Mouse (Mus musculus): ENCODE measurements around the gene Actl9. TPM values are rescaled to one million over a fixed set of nuclear protein-coding genes. Genes with fewer than 3 reads are reported as not detected.

Gene Actl9
- polyA plus RNA-seq (2015; fragmentation: Nextera tagmentation; extraction: Ambion mirVana), result not detected in 2 replicates

GRCm38 (mm10) chr17:33432019-33432946, at the start of gene Actl9:
Actl9 (plus strand) TSS chr17:33432896.
- Histone ChIP-seq H3K4me2 (no peak within 1 kb of the TSS), H3K36me3 (no peaks in the 10 kb centered on the region), H3K9ac (no peak within 1 kb of the TSS), H3K4me3 (replicated peaks) (no peak within 1 kb of the TSS), H3K27me3 (replicated peaks) (no peaks in the 10 kb centered on the region), H3K4me1 (no peaks in the 10 kb centered on the region), H3K9me3 (no peaks in the 10 kb centered on the region), H3K27ac (no peak within 1 kb of the TSS)
- ATAC-seq (ENCODE audit: insufficient read depth, low FRiP score, low read depth), result no peak
- 68% methylated on average over 3 of the region's 3 CpGs for WGBS

GRCm38 (mm10) chr17:33385705-33386104, 47.0 kb upstream of the Actl9 start:
- ATAC-seq (ENCODE audit: insufficient read depth, low FRiP score, low read depth), result no peak
- H3K9ac ChIP-seq, result no peak overlapping the region
- H3K4me3 ChIP-seq (replicated peaks), result no peak overlapping the region
- no peak overlapping the region for H3K27ac ChIP-seq
- H3K4me2 ChIP-seq, result no peak overlapping the region
- H3K9me3 ChIP-seq, result no peaks in the 10 kb centered on the region
- H3K27me3 ChIP-seq (replicated peaks), result no peaks in the 10 kb centered on the region
- no peaks in the 10 kb centered on the region for H3K4me1 ChIP-seq
- H3K36me3 ChIP-seq, result peaks cover 29% of the 10 kb centered on the region

GRCm38 (mm10) chr17:33392271-33392670, 40.4 kb upstream of the Actl9 start:
- H3K36me3 ChIP-seq, result no peaks in the 10 kb centered on the region
- H3K4me2 ChIP-seq, result no peak overlapping the region
- 90% methylated on average over 5 of the region's 5 CpGs for WGBS
- ATAC-seq (ENCODE audit: insufficient read depth, low FRiP score, low read depth), result no peak
- H3K4me1 ChIP-seq, result 0 out of 2 replicates have a peak, but pooled peaks cover 2% of the 10 kb centered on the region
- H3K27ac ChIP-seq, result no peak overlapping the region
- H3K27me3 ChIP-seq (replicated peaks), result no peaks in the 10 kb centered on the region
- no peaks in the 10 kb centered on the region for H3K9me3 ChIP-seq
- no peak overlapping the region for H3K4me3 ChIP-seq (replicated peaks)
- H3K9ac ChIP-seq, result no peak overlapping the region

- peak within 1 kb of the TSS; percentile 80 for H3K9ac ChIP-seq
- H3K9me3 ChIP-seq, result no peaks in the 10 kb centered on the region
- H3K27me3 ChIP-seq (replicated peaks), result no peaks in the 10 kb centered on the region
- 0 out of 2 replicates have a peak, but pooled peaks cover 2% of the 10 kb centered on the region for H3K4me1 ChIP-seq
- peak within 1 kb of the TSS; percentile 57 for H3K4me2 ChIP-seq
- H3K27ac ChIP-seq, result peak within 1 kb of the TSS; percentile 74
- peak; percentile 98 for ATAC-seq (ENCODE audit: insufficient read depth, low FRiP score, low read depth)
- peak within 1 kb of the TSS; percentile 91 for H3K4me3 ChIP-seq (replicated peaks)
- no peaks in the 10 kb centered on the region for H3K36me3 ChIP-seq
- under 1% methylated on average over 44 of the region's 44 CpGs for WGBS
These were observed 38.3 kb upstream of the Actl9 start, which contains the start of gene Zfp101 for GRCm38 (mm10) chr17:33394182-33395034. Zfp101 (minus strand) TSS chr17:33394641.

GRCm38 (mm10) chr17:33439148-33439547, 6.5 kb downstream of the Actl9 start:
- no peak overlapping the region for H3K4me2 ChIP-seq
- WGBS, result 60% methylated on average over 1 of the region's 1 CpGs
- no peaks in the 10 kb centered on the region for H3K4me1 ChIP-seq
- no peak for ATAC-seq (ENCODE audit: insufficient read depth, low FRiP score, low read depth)
- H3K9ac ChIP-seq, result no peak overlapping the region
- no peaks in the 10 kb centered on the region for H3K36me3 ChIP-seq
- H3K27me3 ChIP-seq (replicated peaks), result no peaks in the 10 kb centered on the region
- H3K9me3 ChIP-seq, result no peaks in the 10 kb centered on the region
- no peak overlapping the region for H3K27ac ChIP-seq
- H3K4me3 ChIP-seq (replicated peaks), result no peak overlapping the region

GRCm38 (mm10) chr17:33439922-33440321, 7.2 kb downstream of the Actl9 start:
- WGBS, result 49% methylated on average over 5 of the region's 5 CpGs
- H3K9me3 ChIP-seq, result no peaks in the 10 kb centered on the region
- H3K4me3 ChIP-seq (replicated peaks), result no peak overlapping the region
- no peak overlapping the region for H3K27ac ChIP-seq
- no peaks in the 10 kb centered on the region for H3K27me3 ChIP-seq (replicated peaks)
- no peak overlapping the region for H3K4me2 ChIP-seq
- no peaks in the 10 kb centered on the region for H3K36me3 ChIP-seq
- H3K9ac ChIP-seq, result no peak overlapping the region
- ATAC-seq (ENCODE audit: insufficient read depth, low FRiP score, low read depth), result no peak
- no peaks in the 10 kb centered on the region for H3K4me1 ChIP-seq

- no peak overlapping the region for H3K9ac ChIP-seq
- H3K9me3 ChIP-seq, result no peaks in the 10 kb centered on the region
- H3K4me1 ChIP-seq, result no peaks in the 10 kb centered on the region
- H3K27me3 ChIP-seq (replicated peaks), result no peaks in the 10 kb centered on the region
- no peak overlapping the region for H3K27ac ChIP-seq
- no peak for ATAC-seq (ENCODE audit: insufficient read depth, low FRiP score, low read depth)
- no peak overlapping the region for H3K4me2 ChIP-seq
- no peaks in the 10 kb centered on the region for H3K36me3 ChIP-seq
- H3K4me3 ChIP-seq (replicated peaks), result no peak overlapping the region
These were observed 8.5 kb downstream of the Actl9 start for GRCm38 (mm10) chr17:33441159-33441558.

- Histone ChIP-seq H3K9ac (no peak overlapping the region), H3K36me3 (no peaks in the 10 kb centered on the region), H3K27me3 (replicated peaks) (no peaks in the 10 kb centered on the region), H3K27ac (no peak overlapping the region), H3K4me3 (replicated peaks) (no peak overlapping the region), H3K4me1 (no peaks in the 10 kb centered on the region), H3K4me2 (no peak overlapping the region), H3K9me3 (no peaks in the 10 kb centered on the region)
- 70% methylated on average over 2 of the region's 2 CpGs for WGBS
- ATAC-seq (ENCODE audit: insufficient read depth, low FRiP score, low read depth), result no peak
These were observed 23.9 kb downstream of the Actl9 start for GRCm38 (mm10) chr17:33456631-33457030.

- Histone ChIP-seq H3K4me2 (no peak overlapping the region), H3K27ac (no peak overlapping the region), H3K9me3 (no peaks in the 10 kb centered on the region), H3K4me1 (no peaks in the 10 kb centered on the region), H3K27me3 (replicated peaks) (no peaks in the 10 kb centered on the region), H3K4me3 (replicated peaks) (no peak overlapping the region), H3K36me3 (no peaks in the 10 kb centered on the region), H3K9ac (no peak overlapping the region)
- no peak for ATAC-seq (ENCODE audit: insufficient read depth, low FRiP score, low read depth)
- 65% methylated on average over 6 of the region's 6 CpGs for WGBS
These were observed 38.5 kb downstream of the Actl9 start for GRCm38 (mm10) chr17:33471206-33471605.

Other genes starting within 250 kb of the Actl9 start
- gene Olfr239, start 241.6 kb upstream of the Actl9 start, polyA plus RNA-seq (2015; fragmentation: Nextera tagmentation; extraction: Ambion mirVana), result not detected in 2 replicates
- gene Olfr1564, start 211.2 kb upstream of the Actl9 start, polyA plus RNA-seq (2015; fragmentation: Nextera tagmentation; extraction: Ambion mirVana), result not detected in 2 replicates
- 13.8 and 15.0 TPM in 2 replicates for gene Zfp955a, start 177.8 kb upstream of the Actl9 start, polyA plus RNA-seq (2015; fragmentation: Nextera tagmentation; extraction: Ambion mirVana)
- 0.03 TPM in 2 replicates for gene Olfr63, start 168.2 kb upstream of the Actl9 start, polyA plus RNA-seq (2015; fragmentation: Nextera tagmentation; extraction: Ambion mirVana)
- gene Zfp955b, start 143.4 kb upstream of the Actl9 start, polyA plus RNA-seq (2015; fragmentation: Nextera tagmentation; extraction: Ambion mirVana), result 10.9 and 11.5 TPM in 2 replicates
- 7.6 and 8.5 TPM in 2 replicates for gene Zfp81, start 74.0 kb upstream of the Actl9 start, polyA plus RNA-seq (2015; fragmentation: Nextera tagmentation; extraction: Ambion mirVana)
- gene Zfp101, start 38.3 kb upstream of the Actl9 start, polyA plus RNA-seq (2015; fragmentation: Nextera tagmentation; extraction: Ambion mirVana), result 12.6 and 17.6 TPM in 2 replicates
- 50.8 and 55.6 TPM in 2 replicates for gene Adamts10, start 91.3 kb downstream of the Actl9 start, polyA plus RNA-seq (2015; fragmentation: Nextera tagmentation; extraction: Ambion mirVana)
- gene Myo1f, start 122.8 kb downstream of the Actl9 start, polyA plus RNA-seq (2015; fragmentation: Nextera tagmentation; extraction: Ambion mirVana), result 6.4 and 6.6 TPM in 2 replicates
- gene Zfp414, start 196.2 kb downstream of the Actl9 start, polyA plus RNA-seq (2015; fragmentation: Nextera tagmentation; extraction: Ambion mirVana), result 35.5 and 38.1 TPM in 2 replicates
- gene Pram1, start 205.2 kb downstream of the Actl9 start, polyA plus RNA-seq (2015; fragmentation: Nextera tagmentation; extraction: Ambion mirVana), result 1.1 and 1.4 TPM in 2 replicates